Mouse (Mus musculus) c-Kit-negative CD71-positive TER-119-positive erythroid progenitor cells, embryonic 14.5 days (primary cell): Measurements from ENCODE around the gene Gm45337.
"Not testable (repeated sequence)": the region's sequence is repeated elsewhere in the genome, so short reads cannot be mapped to it uniquely, and the experiment has no call there.

Experiments used
- DNase-seq: peaks from one replicate; pipeline ENCODE4 v3.0.0-alpha.2; 2013; ENCODE audit warnings: low read depth, low spot score

Gm45337 gene

GRCm38 (mm10) chr7:142144507-142144906 is at the start of gene Gm45337:
Gene Gm45337 (minus strand): TSS chr7:142144607.
- DNase-seq, result no peak

GRCm38 (mm10) chr7:142190289-142190688 is 45.9 kb upstream of the Gm45337 start, which contains the start of gene Gm10153:
Gene Gm10153 (minus strand): TSS chr7:142190389.
- DNase-seq, result no peak

- no peak for DNase-seq
Observed at GRCm38 (mm10) chr7:142188156-142188555, 43.7 kb upstream of the Gm45337 start.

GRCm38 (mm10) chr7:142181021-142181420 is 36.6 kb upstream of the Gm45337 start:
- DNase-seq, result no peak

- no peak for DNase-seq
Observed at GRCm38 (mm10) chr7:142178685-142179084, 34.3 kb upstream of the Gm45337 start.

- DNase-seq, result not testable (repeated sequence)
Observed at GRCm38 (mm10) chr7:142175905-142176304, 31.5 kb upstream of the Gm45337 start, which contains the start of gene Krtap5-2. Gene Krtap5-2 (minus strand): TSS chr7:142176005.

GRCm38 (mm10) chr7:142169836-142170235 is 25.4 kb upstream of the Gm45337 start:
- peak; percentile 19 for DNase-seq

- not testable (repeated sequence) for DNase-seq
Observed at GRCm38 (mm10) chr7:142165639-142166038, 21.2 kb upstream of the Gm45337 start, which contains the start of gene Gm4553. Gene Gm4553 (minus strand): TSS chr7:142165739.

- no peak for DNase-seq
Observed at GRCm38 (mm10) chr7:142159366-142159765, 15.0 kb upstream of the Gm45337 start.

- not testable (repeated sequence) for DNase-seq
Observed at GRCm38 (mm10) chr7:142157013-142157412, 12.6 kb upstream of the Gm45337 start, which contains the start of gene Gm29735. Gene Gm29735 (minus strand): TSS chr7:142157113.

- no peak for DNase-seq
Observed at GRCm38 (mm10) chr7:142155308-142155707, 10.9 kb upstream of the Gm45337 start.

- DNase-seq, result no peak
Observed at GRCm38 (mm10) chr7:142152191-142152590, 7.8 kb upstream of the Gm45337 start.

- DNase-seq, result no peak
Observed at GRCm38 (mm10) chr7:142148633-142149032, 4.2 kb upstream of the Gm45337 start.

- DNase-seq, result peak; percentile 6
Observed at GRCm38 (mm10) chr7:142146033-142146432, 1.6 kb upstream of the Gm45337 start.

GRCm38 (mm10) chr7:142145413-142145940 is 1.1 kb upstream of the Gm45337 start:
- DNase-seq, result no peak

- DNase-seq, result not testable (repeated sequence)
Observed at GRCm38 (mm10) chr7:142143506-142144010, 849 bp downstream of the Gm45337 start.

- no peak for DNase-seq
Observed at GRCm38 (mm10) chr7:142140696-142141095, 3.7 kb downstream of the Gm45337 start.

- not testable (repeated sequence) for DNase-seq
Observed at GRCm38 (mm10) chr7:142135934-142136333, 8.5 kb downstream of the Gm45337 start, which contains the start of gene Gm39115. Gene Gm39115 (minus strand): TSS chr7:142136034.

GRCm38 (mm10) chr7:142134206-142134995 is 10.0 kb downstream of the Gm45337 start:
- DNase-seq, result no peak

- DNase-seq, result no peak
Observed at GRCm38 (mm10) chr7:142128843-142129242, 15.6 kb downstream of the Gm45337 start.

GRCm38 (mm10) chr7:142120629-142121028 is 23.8 kb downstream of the Gm45337 start, which contains the start of gene Gm45618:
Gene Gm45618 (minus strand): TSS chr7:142120729.
- not testable (repeated sequence) for DNase-seq

- no peak for DNase-seq
Observed at GRCm38 (mm10) chr7:142119632-142120031, 24.8 kb downstream of the Gm45337 start.
